Mouse (Mus musculus) MEL (cell line): ENCODE measurements at regions not wholly inside any gene's neighbourhood (a gene's known extent, or its start where the extent isn't known, plus 50 kb on each side); places are given as distances from the start of the nearest gene placed in this dataset.

Experiments
- DNase-seq: peaks from one replicate; pipeline ENCODE4 v3.0.0; 2011; ENCODE audit warnings: low read depth, low spot score
- H3K27ac ChIP-seq: 2 replicates; pipeline ENCODE4 v1.5.1; 2012; ENCODE audit warnings: low read depth, mild to moderate bottlenecking, control low read depth, low read length, moderate library complexity; ENCODE audit not compliant: control insufficient read depth
- H3K27me3 ChIP-seq, 2 experiments: fragments of 150-350 bp in 1 of 2; sonication (generic) in 1 of 2; 2 replicates each; pipeline ENCODE4 v1.6.1; 2012; ENCODE audit warnings: low read length in 2 of 2, mild to moderate bottlenecking in 2 of 2, improper control_type of control experiment in 1 of 2, moderate library complexity in 1 of 2; ENCODE audit not compliant: insufficient read depth in 2 of 2, control insufficient read depth in 1 of 2
- H3K36me3 ChIP-seq, 2 experiments: 2 replicates each; pipeline ENCODE4 v1.6.1; 2012 to 2014; ENCODE audit warnings: low read length in 2 of 2, improper control_type of control experiment in 1 of 2, inconsistent platforms in 1 of 2, mild to moderate bottlenecking in 1 of 2; ENCODE audit not compliant: insufficient read depth in 2 of 2, control insufficient read depth in 1 of 2
- H3K4me1 ChIP-seq, 2 experiments: fragments of 150-350 bp in 1 of 2; sonication (generic) in 1 of 2; 2 replicates each; pipeline ENCODE4 v1.6.1; 2012; ENCODE audit warnings: low read length in 2 of 2, improper control_type of control experiment in 1 of 2, mild to moderate bottlenecking in 1 of 2; ENCODE audit not compliant: insufficient read depth in 2 of 2, control insufficient read depth in 1 of 2
- H3K4me3 ChIP-seq, 2 experiments: fragments of 150-350 bp in 1 of 2; sonication (generic) in 1 of 2; 2 replicates each; pipeline ENCODE4 v1.5.1; 2012; ENCODE audit warnings: low read depth in 2 of 2, low read length in 2 of 2, mild to moderate bottlenecking in 2 of 2, moderate library complexity in 2 of 2, control low read depth in 1 of 2, improper control_type of control experiment in 1 of 2; ENCODE audit not compliant: control insufficient read depth in 1 of 2, insufficient read depth in 1 of 2
- H3K79me2 ChIP-seq: 2 replicates; pipeline ENCODE4 v1.6.1; 2012; ENCODE audit warnings: mild to moderate bottlenecking, low read length, moderate library complexity; ENCODE audit not compliant: control insufficient read depth, poor library complexity, insufficient read depth
- H3K9ac ChIP-seq: 2 replicates; pipeline ENCODE4 v1.6.1; 2012; ENCODE audit warnings: low read depth, mild to moderate bottlenecking, control low read depth, low read length, moderate library complexity; ENCODE audit not compliant: control insufficient read depth, poor library complexity, severe bottlenecking
- H3K9me3 ChIP-seq: fragments of 150-350 bp; sonication (generic); replicated peaks from 2 replicates; pipeline ENCODE4 v1.6.1; 2012; ENCODE audit warnings: mild to moderate bottlenecking, low read length, improper control_type of control experiment, moderate library complexity; ENCODE audit not compliant: insufficient read depth
- BHLHE40 ChIP-seq: IDR thresholded peaks from 2 replicates; pipeline ENCODE4 v1.6.1; 2012; ENCODE audit warnings: low read depth, mild to moderate bottlenecking, inconsistent platforms, low read length, improper control_type of control experiment, borderline replicate concordance
- CHD1 ChIP-seq: IDR thresholded peaks from 2 replicates; pipeline ENCODE4 v1.6.1; 2012; ENCODE audit warnings: low read depth, mild to moderate bottlenecking, inconsistent platforms, low read length, improper control_type of control experiment
- EP300 ChIP-seq, 2 experiments: IDR thresholded peaks; 2 replicates each; pipeline ENCODE4 v1.6.1; 2011; ENCODE audit warnings: improper control_type of control experiment in 2 of 2, low read length in 2 of 2, low read depth in 1 of 2, mild to moderate bottlenecking in 1 of 2
- ETS1 ChIP-seq: IDR thresholded peaks from 2 replicates; pipeline ENCODE4 v1.6.1; 2012; ENCODE audit warnings: low read depth, mild to moderate bottlenecking, inconsistent platforms, low read length, improper control_type of control experiment, moderate library complexity
- GABPA ChIP-seq: IDR thresholded peaks from 2 replicates; pipeline ENCODE4 v1.6.1; 2012; ENCODE audit warnings: low read depth, mild to moderate bottlenecking, inconsistent platforms, low read length, improper control_type of control experiment, moderate library complexity
- HCFC1 ChIP-seq: IDR thresholded peaks from 2 replicates; pipeline ENCODE4 v1.6.1; 2012; ENCODE audit warnings: low read depth, mild to moderate bottlenecking, inconsistent platforms, low read length, improper control_type of control experiment, moderate library complexity
- KAT2A ChIP-seq: conservative IDR thresholded peaks from 2 replicates; pipeline ENCODE4 v1.6.1; 2012; ENCODE audit warnings: low read depth, low read length, improper control_type of control experiment, inconsistent platforms
- MAFK ChIP-seq: IDR thresholded peaks from 2 replicates; pipeline ENCODE4 v1.6.1; 2011; ENCODE audit warnings: low read depth, mild to moderate bottlenecking, low read length, improper control_type of control experiment, borderline replicate concordance
- MAX ChIP-seq: IDR thresholded peaks from 2 replicates; pipeline ENCODE4 v1.6.1; 2011; ENCODE audit warnings: low read length, improper control_type of control experiment
- MEF2A ChIP-seq: IDR thresholded peaks from 2 replicates; pipeline ENCODE4 v1.6.1; 2014; ENCODE audit warnings: low read depth, mild to moderate bottlenecking, inconsistent platforms, low read length, improper control_type of control experiment; ENCODE audit not compliant: poor library complexity, insufficient replicate concordance, severe bottlenecking; ENCODE audit errors: extremely low read depth
- MXI1 ChIP-seq: IDR thresholded peaks from 2 replicates; pipeline ENCODE4 v1.6.1; 2011; ENCODE audit warnings: mild to moderate bottlenecking, low read depth, low read length, improper control_type of control experiment
- MYB ChIP-seq: IDR thresholded peaks from 2 replicates; pipeline ENCODE4 v1.6.1; 2011; ENCODE audit warnings: mild to moderate bottlenecking, low read depth, low read length, improper control_type of control experiment
- NELFE ChIP-seq: IDR thresholded peaks from 2 replicates; pipeline ENCODE4 v1.6.1; 2011; ENCODE audit warnings: low read depth, low read length, improper control_type of control experiment
- NRF1 ChIP-seq: IDR thresholded peaks from 2 replicates; pipeline ENCODE4 v1.6.1; 2014; ENCODE audit warnings: low read depth, mild to moderate bottlenecking, inconsistent platforms, low read length, improper control_type of control experiment, moderate library complexity; ENCODE audit not compliant: poor library complexity, insufficient read depth, severe bottlenecking
- POLR2A ChIP-seq, 2 experiments: IDR thresholded peaks; 2 replicates each; pipeline ENCODE4 v1.6.1; 2011 to 2012; ENCODE audit warnings: low read length in 2 of 2, mild to moderate bottlenecking in 2 of 2, control low read depth in 1 of 2, improper control_type of control experiment in 1 of 2, low read depth in 1 of 2, moderate library complexity in 1 of 2; ENCODE audit not compliant: control insufficient read depth in 1 of 2, insufficient read depth in 1 of 2, poor library complexity in 1 of 2
- POLR2AphosphoS2 ChIP-seq: IDR thresholded peaks from 2 replicates; pipeline ENCODE4 v1.6.1; 2011; ENCODE audit warnings: low read length, improper control_type of control experiment
- POLR2AphosphoS5 ChIP-seq: IDR thresholded peaks from 2 replicates; pipeline ENCODE4 v1.6.1; 2012; ENCODE audit warnings: low read depth, borderline replicate concordance, mild to moderate bottlenecking, inconsistent platforms, low read length, moderate library complexity, mixed read lengths
- RAD21 ChIP-seq: IDR thresholded peaks from 2 replicates; pipeline ENCODE4 v1.6.1; 2011; ENCODE audit warnings: mild to moderate bottlenecking, low read depth, low read length, improper control_type of control experiment
- RCOR1 ChIP-seq: IDR thresholded peaks from 2 replicates; pipeline ENCODE4 v1.6.1; 2012; ENCODE audit warnings: low read depth, mild to moderate bottlenecking, inconsistent platforms, low read length, improper control_type of control experiment
- SIN3A ChIP-seq: IDR thresholded peaks from 2 replicates; pipeline ENCODE4 v1.6.1; 2012; ENCODE audit warnings: low read length, improper control_type of control experiment, inconsistent platforms
- SMC3 ChIP-seq: IDR thresholded peaks from 2 replicates; pipeline ENCODE4 v1.6.1; 2011; ENCODE audit warnings: low read depth, low read length, improper control_type of control experiment
- TAL1 ChIP-seq: IDR thresholded peaks from 2 replicates; pipeline ENCODE4 v1.6.1; 2012; ENCODE audit warnings: mild to moderate bottlenecking, inconsistent platforms, low read length, moderate library complexity, mixed read lengths
- TCF12 ChIP-seq: IDR thresholded peaks from 2 replicates; pipeline ENCODE4 v1.6.1; 2014; ENCODE audit warnings: low read depth, mild to moderate bottlenecking, inconsistent platforms, low read length, improper control_type of control experiment, moderate library complexity
- UBTF ChIP-seq: IDR thresholded peaks from 2 replicates; pipeline ENCODE4 v1.6.1; 2012; ENCODE audit warnings: low read depth, mild to moderate bottlenecking, inconsistent platforms, low read length, improper control_type of control experiment, moderate library complexity, borderline replicate concordance; ENCODE audit not compliant: insufficient read depth
- USF2 ChIP-seq, 2 experiments: IDR thresholded peaks; 2 replicates each; pipeline ENCODE4 v1.6.1; 2011 to 2012; ENCODE audit warnings: improper control_type of control experiment in 2 of 2, low read length in 2 of 2, borderline replicate concordance in 1 of 2, inconsistent platforms in 1 of 2, low read depth in 1 of 2, mild to moderate bottlenecking in 1 of 2; ENCODE audit not compliant: insufficient read depth in 1 of 2
- ZC3H11A ChIP-seq: IDR thresholded peaks from 2 replicates; pipeline ENCODE4 v1.6.1; 2012; ENCODE audit warnings: low read depth, mild to moderate bottlenecking, inconsistent platforms, low read length, improper control_type of control experiment
- ZKSCAN1 ChIP-seq: IDR thresholded peaks from 2 replicates; pipeline ENCODE4 v1.6.1; 2012; ENCODE audit warnings: low read depth, mild to moderate bottlenecking, inconsistent platforms, low read length, improper control_type of control experiment, moderate library complexity
- ZMIZ1 ChIP-seq: IDR thresholded peaks from 2 replicates; pipeline ENCODE4 v1.6.1; 2012; ENCODE audit warnings: low read depth, mild to moderate bottlenecking, inconsistent platforms, low read length, improper control_type of control experiment, moderate library complexity

DNA sequence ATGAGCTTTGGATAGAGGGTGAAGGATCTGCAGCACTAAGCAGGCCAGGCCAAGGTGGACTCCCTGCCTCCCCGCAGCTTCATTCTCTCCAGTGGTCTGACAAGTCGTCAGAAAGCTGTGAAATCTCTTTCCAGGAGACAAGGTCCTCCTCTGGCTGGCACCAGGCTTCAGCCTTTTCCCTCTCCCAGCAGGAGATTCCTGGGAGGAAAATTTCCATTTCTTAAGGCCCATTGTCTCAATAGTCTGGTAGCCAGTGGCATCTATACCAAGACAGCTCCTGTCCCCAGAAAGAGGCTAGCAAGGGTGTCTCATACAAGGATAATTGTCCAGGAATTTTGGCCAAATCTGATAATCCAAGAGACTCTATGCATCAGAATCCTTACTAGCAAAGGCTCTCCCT lies 133.0 kb upstream of the Bcor start:
- Histone ChIP-seq H3K79me2 (no peaks in the 10 kb centered on the region), H3K27ac (no peak overlapping the region), H3K4me3 (no peak overlapping the region), H3K27me3 (no peaks in the 10 kb centered on the region), H3K36me3 (peaks cover 0 to 8% of the 10 kb centered on the region in 2 experiments; a peak in 2 of 4 replicates), H3K4me1 (peaks cover 4 to 15% of the 10 kb centered on the region in 2 experiments), H3K9ac (no peak overlapping the region), H3K9me3 (no peaks in the 10 kb centered on the region)
- TF ChIP-seq EP300 (IDR thresholded peaks at IDR 0.05; ENCODE audit: low read depth in 1 of 2, low read length in 2 of 2): no peak
- TF ChIP-seq NRF1: no peak
- no peak for TF ChIP-seq NELFE
- no peak for TF ChIP-seq RCOR1
- no peak for TF ChIP-seq USF2 (IDR thresholded peaks at IDR 0.05; ENCODE audit: borderline replicate concordance in 1 of 2, insufficient read depth in 1 of 2, low read depth in 1 of 2, low read length in 2 of 2)
- no peak for TF ChIP-seq MEF2A
- TF ChIP-seq TAL1: no peak
- no peak for TF ChIP-seq MAX
- TF ChIP-seq ETS1: no peak
- TF ChIP-seq POLR2AphosphoS2: no peak
- no peak for TF ChIP-seq POLR2A (IDR thresholded peaks at IDR 0.05; ENCODE audit: control insufficient read depth in 1 of 2, insufficient read depth in 1 of 2, low read depth in 1 of 2, low read length in 2 of 2, poor library complexity in 1 of 2)
- no peak for TF ChIP-seq SMC3
- TF ChIP-seq UBTF: no peak
- TF ChIP-seq MYB: no peak
- no peak for TF ChIP-seq HCFC1
- DNase-seq: no peak

DNA sequence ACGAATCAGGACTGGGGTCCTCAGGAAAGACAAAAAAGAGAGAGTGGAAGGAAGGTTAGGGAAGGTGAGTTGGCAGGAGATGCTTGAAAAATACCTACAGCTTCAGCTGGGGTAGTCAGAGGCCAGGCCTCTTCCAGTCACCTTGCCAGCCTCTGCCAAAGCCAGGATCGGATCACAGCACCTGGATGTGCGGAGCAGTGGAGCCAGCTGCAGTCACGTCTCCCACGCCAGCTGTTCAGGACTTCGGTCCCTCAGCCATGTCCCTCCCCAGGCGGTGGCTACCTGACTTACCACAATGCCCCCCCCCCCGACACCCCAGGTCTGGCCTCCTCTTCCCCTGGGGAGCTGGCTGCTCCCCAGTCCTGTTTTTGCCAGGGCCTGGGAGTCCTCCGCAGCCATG lies 134.3 kb upstream of the Bcor start:
- H3K9ac ChIP-seq: no peak overlapping the region
- peaks cover 4 to 15% of the 10 kb centered on the region in 2 experiments for H3K4me1 ChIP-seq
- no peaks in the 10 kb centered on the region for H3K79me2 ChIP-seq
- no peaks in the 10 kb centered on the region for H3K9me3 ChIP-seq
- peaks cover 0 to 8% of the 10 kb centered on the region in 2 experiments; a peak in 2 of 4 replicates for H3K36me3 ChIP-seq
- no peak overlapping the region for H3K4me3 ChIP-seq
- no peaks in the 10 kb centered on the region for H3K27me3 ChIP-seq
- no peak overlapping the region for H3K27ac ChIP-seq
- DNase-seq: no peak
- TF ChIP-seq MAFK: no peak
- no peak for TF ChIP-seq GABPA
- no peak for TF ChIP-seq CHD1
- no peak for TF ChIP-seq ZKSCAN1
- TF ChIP-seq EP300 (IDR thresholded peaks at IDR 0.05; ENCODE audit: low read depth in 1 of 2, low read length in 2 of 2): no peak
- TF ChIP-seq SIN3A: no peak
- TF ChIP-seq USF2 (IDR thresholded peaks at IDR 0.05; ENCODE audit: borderline replicate concordance in 1 of 2, insufficient read depth in 1 of 2, low read depth in 1 of 2, low read length in 2 of 2): no peak
- no peak for TF ChIP-seq RAD21
- no peak for TF ChIP-seq ZMIZ1
- TF ChIP-seq MYB: no peak
- TF ChIP-seq HCFC1: no peak
- TF ChIP-seq TCF12: no peak
- no peak for TF ChIP-seq BHLHE40
- no peak for TF ChIP-seq KAT2A
- no peak for TF ChIP-seq MXI1
- no peak for TF ChIP-seq POLR2AphosphoS5
- TF ChIP-seq NELFE: no peak
- TF ChIP-seq ETS1: no peak
- no peak for TF ChIP-seq ZC3H11A
